Mouse (Mus musculus) c-Kit-negative CD71-positive TER-119-positive erythroid progenitor cells, embryonic 14.5 days (primary cell): ENCODE data around the gene Tbx19.
A peak's percentile ranks its signal among the peaks of the same experiment; 100 is the strongest.

ENCODE experiments used
- DNase-seq: peaks from one replicate; pipeline ENCODE4 v3.0.0-alpha.2; 2013; ENCODE audit warnings: low read depth, low spot score

Tbx19 gene

GRCm38 (mm10) chr1:165114460-165115175 is 46.0 kb downstream of the Tbx19 start:
- no peak for DNase-seq

- no peak for DNase-seq
Measured at GRCm38 (mm10) chr1:165113700-165114099, 46.9 kb downstream of the Tbx19 start.

- no peak for DNase-seq
Measured at GRCm38 (mm10) chr1:165110659-165111058, 49.9 kb downstream of the Tbx19 start.

- DNase-seq: no peak
Measured at GRCm38 (mm10) chr1:165109135-165109534, 51.4 kb downstream of the Tbx19 start.

GRCm38 (mm10) chr1:165108477-165108876 is 52.1 kb downstream of the Tbx19 start:
- no peak for DNase-seq

- DNase-seq: peak; percentile 12
Measured at GRCm38 (mm10) chr1:165106011-165106385, 54.6 kb downstream of the Tbx19 start.

GRCm38 (mm10) chr1:165105270-165106010 is 55.1 kb downstream of the Tbx19 start:
- DNase-seq: peak; percentile 55

- DNase-seq: peak; percentile 60
Measured at GRCm38 (mm10) chr1:165104707-165105259, 55.8 kb downstream of the Tbx19 start.

- no peak for DNase-seq
Measured at GRCm38 (mm10) chr1:165099569-165099968, 61.0 kb downstream of the Tbx19 start.

GRCm38 (mm10) chr1:165094871-165095270 is 65.7 kb downstream of the Tbx19 start:
- DNase-seq: no peak

GRCm38 (mm10) chr1:165091721-165092120 is 68.9 kb downstream of the Tbx19 start:
- DNase-seq: no peak

GRCm38 (mm10) chr1:165089556-165089955 is 71.0 kb downstream of the Tbx19 start:
- DNase-seq: no peak
